Mouse (Mus musculus) limb, embryonic 14.5 days (tissue): ENCODE measurements at regions not wholly inside any gene's neighbourhood (a gene's known extent, or its start where the extent isn't known, plus 50 kb on each side); places are given as distances from the start of the nearest gene placed in this dataset.

Experiments
- ATAC-seq: fragments of 200-750 bp; cut with Nextera tagmentation; 2 replicates; pipeline ENCODE4 v1.8.0; 2017; ENCODE audit warnings: low read depth, moderate number of reproducible peaks, moderate TSS enrichment; ENCODE audit not compliant: low FRiP score
- DNase-seq: peaks from one replicate; pipeline ENCODE4 v3.0.0-alpha.2; 2015; ENCODE audit warnings: low spot score
- H3K27ac ChIP-seq: fragments of 300-500 bp; sonication (generic); replicated peaks from 2 replicates; pipeline ENCODE4 v1.5.1; 2014; ENCODE audit warnings: low read depth, mild to moderate bottlenecking, low read length, moderate library complexity, mixed read lengths
- H3K27me3 ChIP-seq: fragments of 300-500 bp; sonication (generic); 2 replicates; pipeline ENCODE4 v1.6.1; 2014; ENCODE audit warnings: low read length, mixed read lengths; ENCODE audit not compliant: control insufficient read depth, insufficient read depth
- H3K36me3 ChIP-seq: fragments of 300-500 bp; sonication (generic); 2 replicates; pipeline ENCODE4 v1.6.1; 2014; ENCODE audit warnings: mild to moderate bottlenecking, low read length, moderate library complexity, mixed read lengths; ENCODE audit not compliant: control insufficient read depth, insufficient read depth
- H3K4me1 ChIP-seq: fragments of 300-500 bp; sonication (generic); 2 replicates; pipeline ENCODE4 v1.6.1; 2014; ENCODE audit warnings: antibody characterized with exemption, low read length, mixed read lengths; ENCODE audit not compliant: control insufficient read depth, insufficient read depth
- H3K4me2 ChIP-seq: fragments of 300-500 bp; sonication (generic); replicated peaks from 2 replicates; pipeline ENCODE4 v1.6.1; 2014; ENCODE audit warnings: low read depth, mild to moderate bottlenecking, low read length, moderate library complexity; ENCODE audit not compliant: severe bottlenecking
- H3K4me3 ChIP-seq: fragments of 300-500 bp; sonication (generic); replicated peaks from 2 replicates; pipeline ENCODE4 v1.5.1; 2014; ENCODE audit warnings: low read length
- H3K9ac ChIP-seq: fragments of 300-500 bp; sonication (generic); 2 replicates; pipeline ENCODE4 v1.6.1; 2014; ENCODE audit warnings: mild to moderate bottlenecking, low read depth, low read length, moderate library complexity; ENCODE audit not compliant: severe bottlenecking
- H3K9me3 ChIP-seq: fragments of 300-500 bp; sonication (generic); 2 replicates; pipeline ENCODE4 v1.6.1; 2016; ENCODE audit warnings: low read length; ENCODE audit not compliant: control insufficient read depth
- POLR2A ChIP-seq: fragments of 200-500 bp; IDR thresholded peaks from 2 replicates; pipeline ENCODE4 v1.8.0; 2012; ENCODE audit warnings: inconsistent platforms, mild to moderate bottlenecking, moderate library complexity, borderline replicate concordance; ENCODE audit not compliant: insufficient read depth, insufficient read length; ENCODE audit errors: extremely low read depth
- WGBS: fragments of 180-500 bp; shearing (Covaris S2); extraction: QIAGEN DNeasy Blood & Tissue Kit; methylation state at CpG from one replicate; pipeline ENCODE4 v1.1.7; 2014; 5-methylcytosine and 5-hydroxymethylcytosine counted together

DNA sequence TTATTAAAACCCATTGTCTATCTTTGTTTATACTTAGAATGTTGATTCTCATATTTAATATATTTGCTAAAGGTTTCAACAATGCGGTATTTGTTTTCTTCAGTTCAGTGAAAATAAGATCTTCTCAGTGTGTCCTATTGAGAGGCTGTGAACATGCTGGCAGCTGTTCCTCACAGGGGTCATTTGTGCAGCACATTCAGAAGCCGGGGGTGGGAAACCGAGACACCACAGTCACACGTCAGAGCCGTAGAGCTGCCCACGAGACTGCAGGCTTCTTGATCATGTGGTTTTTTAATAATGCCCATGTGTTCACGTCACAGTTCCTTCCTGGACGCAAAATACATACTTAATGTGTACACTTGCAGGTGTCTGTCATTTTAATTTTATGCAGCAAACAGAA, 564.3 kb upstream of the BB014433 start:
- H3K9ac ChIP-seq, result no peak overlapping the region
- WGBS, result 47% methylated on average over 8 of the region's 8 CpGs
- no peak overlapping the region for H3K27ac ChIP-seq
- H3K4me3 ChIP-seq, result no peak overlapping the region
- no peaks in the 10 kb centered on the region for H3K9me3 ChIP-seq
- no peak for TF ChIP-seq POLR2A
- no peaks in the 10 kb centered on the region for H3K27me3 ChIP-seq
- H3K4me1 ChIP-seq, result no peaks in the 10 kb centered on the region
- ATAC-seq (no peak), DNase-seq (peak; percentile 4)
- H3K36me3 ChIP-seq, result no peaks in the 10 kb centered on the region
- no peak overlapping the region for H3K4me2 ChIP-seq

DNA sequence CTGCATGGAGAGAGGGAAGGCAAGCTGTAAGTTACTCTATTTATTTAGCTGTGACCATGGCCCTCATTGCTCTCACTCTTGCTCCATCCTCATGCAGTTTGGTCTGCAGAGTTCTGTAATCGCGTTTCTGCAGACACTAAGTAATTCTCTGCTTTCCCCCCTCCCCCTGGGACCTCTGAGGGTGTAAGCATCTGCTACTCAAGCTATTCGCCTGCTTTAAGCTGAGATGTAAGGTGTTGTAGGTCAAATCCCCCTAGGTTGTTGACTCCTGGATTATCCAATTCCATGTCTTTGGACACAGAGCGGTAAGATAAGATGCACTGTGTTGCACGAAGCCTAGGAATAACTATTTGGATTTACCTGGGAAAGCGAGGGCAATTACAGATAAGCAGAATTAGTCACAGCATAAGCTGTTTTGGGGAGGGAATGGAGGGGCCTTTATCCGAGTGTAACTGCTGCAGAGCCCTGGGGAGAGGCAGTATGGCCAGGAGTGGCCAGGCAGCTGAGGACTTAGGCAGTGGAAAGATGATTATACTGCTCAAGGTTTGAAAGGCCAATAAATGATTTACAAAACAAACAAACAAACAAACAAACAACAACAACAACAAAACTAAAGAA, 561.8 kb upstream of the BB014433 start:
- ATAC-seq (no peak), DNase-seq (no peak)
- Histone ChIP-seq H3K4me3 (no peak overlapping the region), H3K4me1 (no peaks in the 10 kb centered on the region), H3K9me3 (no peaks in the 10 kb centered on the region), H3K36me3 (no peaks in the 10 kb centered on the region), H3K27me3 (no peaks in the 10 kb centered on the region), H3K9ac (no peak overlapping the region), H3K4me2 (no peak overlapping the region), H3K27ac (no peak overlapping the region)
- TF ChIP-seq POLR2A, result no peak
- 50% methylated on average over 7 of the region's 7 CpGs for WGBS

DNA sequence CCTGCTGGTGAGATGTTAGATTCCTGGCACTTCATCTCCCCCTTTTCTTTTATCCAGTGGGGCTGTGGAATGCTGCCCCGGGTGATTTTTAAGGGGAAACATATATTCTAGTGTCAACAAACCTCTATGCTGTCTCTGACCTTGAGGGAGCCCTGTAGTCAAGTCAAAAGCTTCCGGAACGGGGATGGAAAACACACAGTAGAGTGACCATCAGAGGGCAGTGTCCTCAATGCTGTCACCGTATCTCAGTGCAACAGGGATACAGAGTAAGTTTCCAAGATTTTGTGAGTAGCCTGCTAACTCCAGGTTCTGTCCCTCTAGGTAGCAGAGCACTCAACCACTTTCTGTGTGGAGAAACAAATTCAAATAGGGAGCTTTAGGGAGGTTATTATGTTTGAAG, 555.7 kb upstream of the BB014433 start:
- Histone ChIP-seq H3K9ac (no peak overlapping the region), H3K4me3 (no peak overlapping the region), H3K27ac (no peak overlapping the region), H3K4me1 (no peaks in the 10 kb centered on the region), H3K4me2 (no peak overlapping the region), H3K36me3 (no peaks in the 10 kb centered on the region), H3K9me3 (no peaks in the 10 kb centered on the region), H3K27me3 (no peaks in the 10 kb centered on the region)
- ATAC-seq (no peak), DNase-seq (no peak)
- TF ChIP-seq POLR2A, result no peak
- 79% methylated on average over 4 of the region's 4 CpGs for WGBS

DNA sequence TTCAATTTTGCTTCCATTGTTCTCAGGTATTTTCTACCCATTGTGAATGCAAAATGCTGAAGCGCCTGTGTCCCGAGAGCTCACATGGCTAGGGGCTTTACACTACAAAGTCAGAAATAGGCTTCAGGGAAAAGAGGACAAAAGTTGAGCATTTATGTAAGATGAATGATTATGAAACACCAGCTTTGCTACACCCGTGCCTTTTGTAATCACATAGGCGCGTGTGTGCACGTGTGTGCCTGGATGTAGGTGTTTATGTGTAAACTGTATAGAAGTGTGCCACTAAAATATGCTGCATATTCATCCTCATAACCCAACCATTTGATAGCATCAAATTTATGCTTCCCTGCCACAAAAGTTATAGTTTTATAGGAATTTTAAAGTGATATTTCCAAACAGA, 547.2 kb upstream of the BB014433 start:
- no peak overlapping the region for H3K27ac ChIP-seq
- no peaks in the 10 kb centered on the region for H3K36me3 ChIP-seq
- no peak overlapping the region for H3K4me2 ChIP-seq
- WGBS, result 86% methylated on average over 6 of the region's 6 CpGs
- H3K4me3 ChIP-seq, result no peak overlapping the region
- no peak overlapping the region for H3K9ac ChIP-seq
- ATAC-seq (no peak), DNase-seq (no peak)
- TF ChIP-seq POLR2A, result no peak
- H3K27me3 ChIP-seq, result no peaks in the 10 kb centered on the region
- no peaks in the 10 kb centered on the region for H3K9me3 ChIP-seq
- H3K4me1 ChIP-seq, result no peaks in the 10 kb centered on the region

DNA sequence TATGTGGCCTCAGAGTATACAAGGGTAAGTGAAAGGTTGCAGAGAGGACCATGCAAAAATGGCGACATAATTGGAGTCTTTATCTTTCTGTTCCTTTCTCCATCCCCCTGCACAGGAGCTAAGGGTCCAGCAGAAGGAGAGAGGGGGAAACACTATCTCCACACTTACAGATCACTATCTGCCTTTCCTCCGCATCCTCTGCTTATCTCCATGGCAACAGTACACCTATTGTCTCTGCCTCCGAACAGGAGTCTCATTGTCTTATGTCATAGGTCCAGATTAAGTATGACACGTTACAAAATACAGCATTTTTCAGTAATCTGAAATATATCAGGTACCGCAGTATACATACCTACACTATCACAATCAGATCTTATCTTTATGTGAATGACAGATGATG, 537.9 kb upstream of the BB014433 start:
- H3K27ac ChIP-seq, result no peak overlapping the region
- H3K4me3 ChIP-seq, result no peak overlapping the region
- DNase-seq (no peak), ATAC-seq (no peak)
- H3K4me1 ChIP-seq, result no peaks in the 10 kb centered on the region
- no peaks in the 10 kb centered on the region for H3K9me3 ChIP-seq
- no peaks in the 10 kb centered on the region for H3K36me3 ChIP-seq
- no peak overlapping the region for H3K9ac ChIP-seq
- H3K27me3 ChIP-seq, result no peaks in the 10 kb centered on the region
- 78% methylated on average over 5 of the region's 5 CpGs for WGBS
- TF ChIP-seq POLR2A, result no peak
- H3K4me2 ChIP-seq, result no peak overlapping the region

DNA sequence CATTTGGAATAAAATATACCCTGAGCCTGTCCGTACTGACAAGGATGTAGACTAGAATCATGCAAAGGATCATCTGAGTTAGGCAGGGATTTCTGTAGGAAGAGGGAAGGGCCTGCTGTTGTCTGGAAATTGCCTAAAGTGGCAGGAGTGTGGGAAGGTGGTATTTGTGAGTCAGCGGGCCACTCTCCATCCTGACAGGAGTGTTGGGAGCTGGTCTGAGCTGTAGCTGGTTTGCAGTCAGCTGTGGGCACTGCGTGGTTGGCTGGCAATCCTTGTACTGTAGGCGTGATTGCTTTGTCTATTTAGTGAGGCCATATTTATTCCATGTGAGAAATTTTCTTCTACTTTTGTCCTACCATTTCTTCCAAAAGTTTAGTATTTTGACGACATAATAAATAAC, 524.2 kb upstream of the BB014433 start:
- Histone ChIP-seq H3K27me3 (no peaks in the 10 kb centered on the region), H3K4me3 (no peak overlapping the region), H3K4me1 (no peaks in the 10 kb centered on the region), H3K9me3 (no peaks in the 10 kb centered on the region), H3K9ac (no peak overlapping the region), H3K4me2 (no peak overlapping the region), H3K27ac (no peak overlapping the region), H3K36me3 (no peaks in the 10 kb centered on the region)
- no peak for TF ChIP-seq POLR2A
- no peak for ATAC-seq
- 86% methylated on average over 5 of the region's 5 CpGs for WGBS
- DNase-seq, result no peak
